Mouse (Mus musculus) limb, embryonic 13.5 days (tissue): Measurements from ENCODE around the gene Ppp1r15b. TPM values are rescaled to one million over a fixed set of nuclear protein-coding genes. Genes with fewer than 3 reads are reported as not detected.
A peak's percentile ranks its signal among the peaks of the same experiment; 100 is the strongest.

Experiments
- ATAC-seq: fragments of 200-750 bp; cut with Nextera tagmentation; 2 replicates; pipeline ENCODE4 v1.8.0; 2017; ENCODE audit warnings: low read depth, moderate number of reproducible peaks, moderate TSS enrichment; ENCODE audit not compliant: low FRiP score
- H3K27ac ChIP-seq: fragments of 300-500 bp; sonication (generic); 2 replicates; pipeline ENCODE4 v1.5.1; 2015; ENCODE audit warnings: inconsistent platforms, mild to moderate bottlenecking, moderate library complexity
- H3K27me3 ChIP-seq: fragments of 300-500 bp; sonication (generic); 2 replicates; pipeline ENCODE4 v1.6.1; 2015; ENCODE audit warnings: mild to moderate bottlenecking, inconsistent platforms
- H3K36me3 ChIP-seq: fragments of 300-500 bp; sonication (generic); 2 replicates; pipeline ENCODE4 v1.6.1; 2015; ENCODE audit warnings: inconsistent platforms, mild to moderate bottlenecking, moderate library complexity
- H3K4me1 ChIP-seq: fragments of 300-500 bp; sonication (generic); 2 replicates; pipeline ENCODE4 v1.6.1; 2015; ENCODE audit warnings: inconsistent platforms
- H3K4me2 ChIP-seq: fragments of 300-500 bp; sonication (generic); replicated peaks from 2 replicates; pipeline ENCODE4 v1.6.1; 2015; ENCODE audit warnings: inconsistent platforms, mild to moderate bottlenecking, moderate library complexity
- H3K4me3 ChIP-seq: fragments of 300-500 bp; sonication (generic); 2 replicates; pipeline ENCODE4 v1.5.1; 2015; ENCODE audit warnings: moderate library complexity, mild to moderate bottlenecking, inconsistent platforms
- H3K9ac ChIP-seq: fragments of 300-500 bp; sonication (generic); 2 replicates; pipeline ENCODE4 v1.6.1; 2015; ENCODE audit warnings: mild to moderate bottlenecking, inconsistent platforms
- H3K9me3 ChIP-seq: fragments of 300-500 bp; sonication (generic); 2 replicates; pipeline ENCODE4 v1.6.1; 2016; ENCODE audit warnings: inconsistent platforms
- WGBS: fragments of 180-500 bp; shearing (Covaris S2); methylation state at CpG from one replicate; pipeline ENCODE4 v1.1.7; 2015; 5-methylcytosine and 5-hydroxymethylcytosine counted together
- polyA plus RNA-seq: library from polyadenylated mRNA; unstranded; fragments of >200 nt; fragmentation: Nextera tagmentation; extraction: Ambion mirVana; gene quantifications from 2 replicates; pipeline ENCODE4 v1.2.1, GENCODE M21; 2015

Ppp1r15b gene
- 31.9 and 35.9 TPM in 2 replicates for polyA plus RNA-seq

DNA sequence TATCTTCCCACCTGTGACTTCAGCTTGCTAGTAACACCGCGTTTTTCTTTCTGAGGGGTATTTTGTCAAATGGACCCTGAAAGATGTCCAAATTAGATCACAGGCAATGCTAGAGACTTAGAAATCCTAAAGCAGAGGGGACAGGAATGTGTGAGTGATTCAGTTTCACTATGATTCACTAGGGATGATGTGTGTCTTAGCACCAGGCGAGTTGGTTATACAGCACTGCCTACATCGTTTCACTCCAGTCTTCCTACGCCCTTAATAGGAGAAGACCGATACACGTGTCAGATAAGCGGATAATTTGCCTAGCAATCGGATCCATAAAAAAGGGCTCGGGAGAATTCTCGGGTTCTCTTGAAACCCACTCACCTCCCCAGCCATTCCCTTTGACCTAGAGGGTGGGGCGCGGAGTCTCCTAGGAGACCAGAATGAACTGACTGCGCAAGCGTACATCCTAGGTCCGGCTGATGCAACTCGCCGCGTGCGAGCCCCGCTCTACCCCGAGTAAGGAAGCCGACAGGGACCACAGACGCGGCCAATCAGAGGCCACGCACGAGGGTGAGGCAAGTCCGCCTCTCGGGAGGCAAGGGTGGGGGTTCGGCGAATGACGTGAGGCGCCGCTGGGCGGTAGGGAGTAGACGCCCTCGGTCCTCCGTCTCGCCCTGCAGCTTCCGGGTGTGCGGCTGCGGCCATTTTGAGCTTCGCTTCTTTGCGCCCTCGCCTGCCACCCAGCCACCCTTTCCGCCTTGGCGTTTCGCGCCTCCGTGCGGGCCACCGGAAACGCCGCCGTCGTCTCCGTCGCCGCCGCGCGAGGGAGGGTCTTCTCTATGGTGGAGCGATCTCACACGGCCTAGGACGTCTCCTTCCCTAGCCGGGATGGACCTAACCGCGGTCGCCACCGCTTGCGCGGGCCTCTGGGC is at the start of gene Ppp1r15b:
Gene Ppp1r15b, plus strand, starts transcription at position 506 of the 923 bp plus-strand sequence.
- Histone ChIP-seq H3K4me3 (peak within 1 kb of the TSS; percentile 99), H3K9ac (peak within 1 kb of the TSS; percentile 97), H3K4me1 (peaks cover 42% of the 10 kb centered on the region), H3K4me2 (peak within 1 kb of the TSS; percentile 100), H3K27me3 (no peaks in the 10 kb centered on the region), H3K9me3 (no peaks in the 10 kb centered on the region), H3K36me3 (peaks cover 15% of the 10 kb centered on the region; the same call in 1 of the 2 replicates), H3K27ac (peak within 1 kb of the TSS; percentile 97)
- under 1% methylated on average over 72 of the region's 72 CpGs for WGBS
- peak; percentile 99 for ATAC-seq

DNA sequence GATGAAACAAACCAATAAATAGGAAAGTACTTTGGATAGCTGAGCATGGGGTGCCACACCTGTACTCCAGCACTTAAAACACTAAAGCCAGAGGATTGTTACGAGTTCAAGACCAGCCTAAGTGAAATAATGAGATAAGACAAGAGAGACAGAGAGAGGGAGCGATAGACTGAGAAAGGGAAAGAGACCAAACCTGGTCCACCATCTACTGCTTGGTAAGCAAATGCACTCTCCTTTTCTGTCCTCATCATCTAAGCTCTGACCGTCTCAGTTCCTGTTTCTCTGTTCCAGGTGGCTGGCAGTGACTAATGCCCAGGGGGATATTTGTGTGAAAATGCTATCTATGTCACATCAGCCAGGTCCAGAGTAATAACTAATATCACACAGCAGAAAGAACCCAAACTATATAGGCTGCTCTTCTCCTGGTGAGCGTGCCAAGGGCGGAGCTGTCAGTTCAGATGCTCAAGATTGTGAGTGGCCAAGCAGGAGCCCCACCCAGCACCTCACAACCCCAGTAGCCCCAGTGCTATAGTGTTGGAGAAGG is 47.9 kb upstream of the Ppp1r15b start:
- H3K27me3 ChIP-seq = no peaks in the 10 kb centered on the region

GRCm38 (mm10) chr1:133083942-133084625 is 46.9 kb upstream of the Ppp1r15b start:
- H3K9ac ChIP-seq = no peak overlapping the region
- H3K36me3 ChIP-seq = peaks cover 49% of the 10 kb centered on the region
- peaks cover 6% of the 10 kb centered on the region for H3K4me1 ChIP-seq
- no peak overlapping the region for H3K4me2 ChIP-seq
- no peak overlapping the region for H3K27ac ChIP-seq
- no peaks in the 10 kb centered on the region for H3K27me3 ChIP-seq
- ATAC-seq = no peak
- no peaks in the 10 kb centered on the region for H3K9me3 ChIP-seq
- 60% methylated on average over 11 of the region's 11 CpGs for WGBS
- H3K4me3 ChIP-seq = no peak overlapping the region

More for the DNA sequence above, 47.9 kb upstream of the Ppp1r15b start:
- no peak overlapping the region for H3K27ac ChIP-seq
- WGBS = 93% methylated on average over 5 of the region's 5 CpGs
- H3K4me2 ChIP-seq = no peak overlapping the region
- H3K9ac ChIP-seq = no peak overlapping the region
- peaks cover 43% of the 10 kb centered on the region for H3K36me3 ChIP-seq
- H3K9me3 ChIP-seq = no peaks in the 10 kb centered on the region
- ATAC-seq = no peak
- no peak overlapping the region for H3K4me3 ChIP-seq
- peaks cover 6% of the 10 kb centered on the region for H3K4me1 ChIP-seq

- H3K27ac ChIP-seq = no peak overlapping the region
- no peak overlapping the region for H3K4me3 ChIP-seq
- H3K36me3 ChIP-seq = peaks cover 51% of the 10 kb centered on the region
- H3K27me3 ChIP-seq = no peaks in the 10 kb centered on the region
- H3K9me3 ChIP-seq = no peaks in the 10 kb centered on the region
- H3K9ac ChIP-seq = no peak overlapping the region
- ATAC-seq = no peak
- peaks cover 6% of the 10 kb centered on the region for H3K4me1 ChIP-seq
- H3K4me2 ChIP-seq = no peak overlapping the region
- WGBS = 82% methylated on average over 14 of the region's 14 CpGs
These were observed 46.1 kb upstream of the Ppp1r15b start for GRCm38 (mm10) chr1:133084708-133085416.

DNA sequence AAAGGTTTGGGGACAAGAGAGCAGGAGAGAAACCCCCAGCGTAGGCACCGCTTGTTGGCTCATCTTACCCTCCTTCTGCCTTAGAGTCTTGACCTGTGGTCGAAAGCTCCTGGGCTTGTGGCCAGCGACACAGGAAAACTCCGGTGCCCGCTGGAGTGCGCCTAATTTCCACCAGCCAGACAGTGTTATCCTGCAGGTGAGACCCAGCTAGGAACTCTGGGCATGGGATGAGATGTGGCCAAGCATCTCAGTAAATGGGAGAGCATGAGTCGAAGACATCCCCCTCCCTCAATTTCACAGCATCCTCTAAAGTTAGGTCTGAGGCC is 45.6 kb upstream of the Ppp1r15b start:
- Histone ChIP-seq H3K9me3 (no peaks in the 10 kb centered on the region), H3K4me2 (no peak overlapping the region), H3K4me3 (no peak overlapping the region), H3K9ac (no peak overlapping the region), H3K27me3 (no peaks in the 10 kb centered on the region), H3K4me1 (peaks cover 6% of the 10 kb centered on the region), H3K27ac (no peak overlapping the region), H3K36me3 (peaks cover 52% of the 10 kb centered on the region)
- WGBS = 97% methylated on average over 8 of the region's 8 CpGs
- no peak for ATAC-seq

DNA sequence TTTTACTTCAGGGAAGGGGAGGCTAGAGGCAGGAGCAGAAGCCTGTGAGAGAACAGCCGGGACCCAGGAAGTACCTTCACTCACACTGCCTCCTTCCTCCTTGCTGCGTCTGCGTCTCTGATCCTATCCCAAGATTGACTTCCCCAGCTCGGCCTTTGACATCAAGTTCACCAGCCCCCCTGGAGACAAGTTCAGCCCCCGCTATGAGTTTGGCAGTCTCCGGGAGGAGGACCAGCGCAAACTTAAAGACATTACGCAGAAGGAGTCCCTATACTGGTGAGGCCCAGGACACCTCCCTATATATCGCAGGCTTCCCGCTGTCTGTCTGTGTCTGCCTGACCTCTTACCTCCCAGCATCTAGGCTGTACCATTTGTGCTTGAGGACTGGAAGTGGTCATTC is 44.1 kb upstream of the Ppp1r15b start:
- H3K36me3 ChIP-seq = peaks cover 59% of the 10 kb centered on the region
- peak overlapping the region; percentile 8; the same call in 1 of the 2 replicates for H3K9ac ChIP-seq
- H3K4me1 ChIP-seq = peaks cover 6% of the 10 kb centered on the region
- no peak overlapping the region for H3K27ac ChIP-seq
- no peak for ATAC-seq
- no peak overlapping the region for H3K4me2 ChIP-seq
- no peaks in the 10 kb centered on the region for H3K27me3 ChIP-seq
- no peaks in the 10 kb centered on the region for H3K9me3 ChIP-seq
- H3K4me3 ChIP-seq = no peak overlapping the region
- WGBS = 87% methylated on average over 10 of the region's 10 CpGs

- Histone ChIP-seq H3K4me2 (no peak overlapping the region), H3K27me3 (no peaks in the 10 kb centered on the region), H3K4me1 (peaks cover 6% of the 10 kb centered on the region), H3K36me3 (peaks cover 59% of the 10 kb centered on the region), H3K9ac (peak overlapping the region; percentile 8; the same call in 1 of the 2 replicates), H3K4me3 (no peak overlapping the region), H3K9me3 (no peaks in the 10 kb centered on the region), H3K27ac (no peak overlapping the region)
- ATAC-seq = 0 out of 2 replicates have a peak, but pooled peaks have one; percentile 25
- 46% methylated on average over 7 of the region's 7 CpGs for WGBS
These were observed 43.6 kb upstream of the Ppp1r15b start for GRCm38 (mm10) chr1:133087206-133087905.

- Histone ChIP-seq H3K27me3 (no peaks in the 10 kb centered on the region), H3K9me3 (no peaks in the 10 kb centered on the region), H3K4me2 (no peak overlapping the region), H3K4me3 (no peak overlapping the region), H3K4me1 (peaks cover 6% of the 10 kb centered on the region), H3K27ac (no peak overlapping the region), H3K9ac (no peak overlapping the region), H3K36me3 (peaks cover 56% of the 10 kb centered on the region)
- 80% methylated on average over 10 of the region's 10 CpGs for WGBS
- no peak for ATAC-seq
These were observed 42.7 kb upstream of the Ppp1r15b start for GRCm38 (mm10) chr1:133088196-133088595.

GRCm38 (mm10) chr1:133089415-133089814 is 41.5 kb upstream of the Ppp1r15b start:
- H3K4me1 ChIP-seq = peaks cover 6% of the 10 kb centered on the region
- H3K9me3 ChIP-seq = no peaks in the 10 kb centered on the region
- ATAC-seq = no peak
- no peaks in the 10 kb centered on the region for H3K27me3 ChIP-seq
- no peak overlapping the region for H3K9ac ChIP-seq
- H3K27ac ChIP-seq = no peak overlapping the region
- H3K4me2 ChIP-seq = no peak overlapping the region
- peaks cover 61% of the 10 kb centered on the region for H3K36me3 ChIP-seq
- H3K4me3 ChIP-seq = no peak overlapping the region
- 88% methylated on average over 4 of the region's 4 CpGs for WGBS

GRCm38 (mm10) chr1:133090641-133091040 is 40.3 kb upstream of the Ppp1r15b start:
- H3K4me3 ChIP-seq = no peak overlapping the region
- ATAC-seq = no peak
- WGBS = 81% methylated on average over 6 of the region's 6 CpGs
- no peaks in the 10 kb centered on the region for H3K9me3 ChIP-seq
- H3K9ac ChIP-seq = no peak overlapping the region
- H3K4me2 ChIP-seq = no peak overlapping the region
- peaks cover 6% of the 10 kb centered on the region for H3K4me1 ChIP-seq
- peaks cover 69% of the 10 kb centered on the region for H3K36me3 ChIP-seq
- H3K27me3 ChIP-seq = no peaks in the 10 kb centered on the region
- no peak overlapping the region for H3K27ac ChIP-seq

DNA sequence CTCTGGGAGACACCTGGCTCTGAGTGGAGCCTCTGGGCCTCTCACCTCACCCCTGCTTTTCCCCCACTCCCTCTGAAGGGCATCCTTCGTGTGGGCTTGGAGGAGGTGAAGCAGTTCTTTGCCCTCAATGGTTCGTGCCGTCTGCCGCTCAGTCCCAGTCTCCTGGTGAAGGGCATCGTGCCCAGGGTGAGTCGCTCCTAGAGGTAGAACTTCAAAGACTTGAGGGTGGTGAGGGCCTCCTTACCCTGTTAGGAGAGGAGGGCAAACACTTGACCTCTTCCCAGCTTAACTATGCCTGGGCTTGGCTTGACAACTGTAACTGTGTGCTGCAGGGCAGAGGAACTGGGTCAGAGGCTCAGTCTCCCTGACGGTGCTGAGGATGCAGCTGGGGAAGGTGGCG is 39.5 kb upstream of the Ppp1r15b start:
- no peak for ATAC-seq
- no peaks in the 10 kb centered on the region for H3K9me3 ChIP-seq
- peaks cover 71% of the 10 kb centered on the region for H3K36me3 ChIP-seq
- H3K9ac ChIP-seq = no peak overlapping the region
- H3K27ac ChIP-seq = no peak overlapping the region
- no peaks in the 10 kb centered on the region for H3K27me3 ChIP-seq
- H3K4me1 ChIP-seq = peaks cover 6% of the 10 kb centered on the region
- H3K4me3 ChIP-seq = no peak overlapping the region
- 85% methylated on average over 8 of the region's 8 CpGs for WGBS
- H3K4me2 ChIP-seq = no peak overlapping the region
